Comparison of ENCODE assay signal across 10 mouse cellular contexts in the genomic region with DNA sequence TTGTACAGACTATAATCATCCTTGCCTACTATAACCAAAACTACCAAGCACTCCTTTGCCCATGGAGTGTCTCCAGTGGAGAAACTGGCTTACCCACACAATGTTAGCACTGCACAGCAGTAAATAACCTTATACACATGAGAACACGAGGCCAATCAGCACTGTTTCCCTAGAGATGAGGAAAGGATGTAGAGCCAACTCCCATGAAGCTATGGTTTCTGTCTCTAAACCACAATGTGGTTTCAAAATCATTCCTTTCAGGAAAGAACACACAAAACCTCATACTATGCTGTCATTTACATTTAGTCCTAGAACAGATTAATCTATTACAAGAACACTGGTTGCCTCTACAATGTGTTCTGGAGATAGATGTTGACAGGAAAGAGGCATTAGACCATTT. TPM values are rescaled to one million over a fixed set of nuclear protein-coding genes. Genes with fewer than 3 reads are reported as not detected.
DNase-seq lines count a peak whose midpoint lies in the region; ATAC-seq and TF ChIP-seq lines count a peak whose summit lies in the region.
"Had no signal": no experiment of that assay in that cellular context is flagged by ENCODE, and none has a peak within 500 bp of the region (broad histone marks: within the 10 kb centered on the region; RNA-seq: fewer than 3 reads in every experiment).

No protein-coding gene starts in this region.

- no peak overlapping the region for H3K27ac ChIP-seq in kidney, postnatal 0 days
- no peak overlapping the region for H3K27ac ChIP-seq in kidney, embryonic 14.5 days (ENCODE audit: low read depth, low read length)
- no peak overlapping the region for H3K27ac ChIP-seq in forebrain, embryonic 16.5 days (ENCODE audit: low read length)
- H3K27ac ChIP-seq in midbrain, embryonic 13.5 days = no peak overlapping the region
- H3K27ac ChIP-seq: limb, embryonic 15.5 days had no signal

- no peaks in the 10 kb centered on the region for H3K9me3 ChIP-seq in kidney, postnatal 0 days (replicated peaks; ENCODE audit: low read length)
- H3K9me3 ChIP-seq in kidney, embryonic 14.5 days (ENCODE audit: control insufficient read depth, low read length) = no peaks in the 10 kb centered on the region
- no peaks in the 10 kb centered on the region for H3K9me3 ChIP-seq in forebrain, embryonic 16.5 days (ENCODE audit: control insufficient read depth, low read length)
- H3K9me3 ChIP-seq in midbrain, embryonic 13.5 days = no peaks in the 10 kb centered on the region
- H3K9me3 ChIP-seq: limb, embryonic 15.5 days had no signal

- ATAC-seq in kidney, postnatal 0 days (replicated peaks; ENCODE audit: low FRiP score, low read depth) = no peak
- ATAC-seq in kidney, embryonic 14.5 days (ENCODE audit: low FRiP score, low TSS enrichment) = no peak
- ATAC-seq in forebrain, embryonic 16.5 days = no peak
- ATAC-seq in midbrain, embryonic 13.5 days = no peak

- WGBS in kidney, postnatal 0 days = 62% methylated on average over 1 of the region's 1 CpGs
- 53% methylated on average over 1 of the region's 1 CpGs for WGBS in kidney, embryonic 14.5 days
- WGBS in forebrain, embryonic 16.5 days = 74% methylated on average over 1 of the region's 1 CpGs
- 55% methylated on average over 1 of the region's 1 CpGs for WGBS in midbrain, embryonic 13.5 days

- H3K4me2 ChIP-seq in kidney, postnatal 0 days (ENCODE audit: low read length) = peak overlapping the region; percentile 98; the same call in 1 of the 2 replicates
- H3K4me2 ChIP-seq in kidney, embryonic 14.5 days (replicated peaks; ENCODE audit: low read depth, low read length) = no peak overlapping the region; the same call in 1 of the 2 replicates
- H3K4me2 ChIP-seq in forebrain, embryonic 16.5 days (ENCODE audit: low read length) = peak overlapping the region; percentile 87; the same call in 1 of the 2 replicates
- H3K4me2 ChIP-seq in midbrain, embryonic 13.5 days (replicated peaks) = peak overlapping the region; percentile 100

- H3K27me3 ChIP-seq in kidney, postnatal 0 days (ENCODE audit: insufficient read depth, low read length) = no peaks in the 10 kb centered on the region
- no peaks in the 10 kb centered on the region for H3K27me3 ChIP-seq in kidney, embryonic 14.5 days (ENCODE audit: control insufficient read depth, insufficient read depth, low read length)
- H3K27me3 ChIP-seq in forebrain, embryonic 16.5 days (replicated peaks; ENCODE audit: control insufficient read depth, insufficient read depth, low read length) = no peaks in the 10 kb centered on the region
- no peaks in the 10 kb centered on the region for H3K27me3 ChIP-seq in midbrain, embryonic 13.5 days
- H3K27me3 ChIP-seq: limb, embryonic 15.5 days had no signal

- TF ChIP-seq CTCF in kidney, postnatal 0 days (IDR thresholded peaks at IDR 0.05; ENCODE audit: low read depth) = no peak

- no peak for DNase-seq in kidney, postnatal 0 days (ENCODE audit: low spot score)
- DNase-seq in NIH3T3 (ENCODE audit: low read depth) = peak; percentile 69
- no peak for DNase-seq in left cerebral cortex, postnatal 4 days
- DNase-seq in urinary bladder, adult 18-20 months (ENCODE audit: low spot score in 2 of 2) = no peak
- no peak for DNase-seq in thymus, postnatal 4 days
- DNase-seq: kidney, adult 18-20 months had no signal

- H3K36me3 ChIP-seq in kidney, postnatal 0 days (ENCODE audit: insufficient read depth, low read length) = peaks cover 15% of the 10 kb centered on the region; the same call in 1 of the 2 replicates
- H3K36me3 ChIP-seq in kidney, embryonic 14.5 days (ENCODE audit: control insufficient read depth, insufficient read depth, low read length) = peaks cover 12% of the 10 kb centered on the region
- H3K36me3 ChIP-seq in forebrain, embryonic 16.5 days (ENCODE audit: control insufficient read depth, insufficient read depth) = peaks cover 3% of the 10 kb centered on the region; the same call in 1 of the 2 replicates
- H3K36me3 ChIP-seq in midbrain, embryonic 13.5 days = peaks cover 21% of the 10 kb centered on the region

- no peak overlapping the region for H3K4me3 ChIP-seq in kidney, postnatal 0 days (replicated peaks; ENCODE audit: low read depth, low read length)
- no peak overlapping the region for H3K4me3 ChIP-seq in kidney, embryonic 14.5 days (ENCODE audit: low read length)
- no peak overlapping the region for H3K4me3 ChIP-seq in forebrain, embryonic 16.5 days (replicated peaks; ENCODE audit: low read length)
- peak overlapping the region; percentile 96; the same call in 1 of the 2 replicates for H3K4me3 ChIP-seq in midbrain, embryonic 13.5 days (replicated peaks)

- H3K9ac ChIP-seq in kidney, postnatal 0 days (ENCODE audit: low read depth, low read length) = no peak overlapping the region
- no peak overlapping the region for H3K9ac ChIP-seq in kidney, embryonic 14.5 days (ENCODE audit: low read depth, low read length)
- no peak overlapping the region for H3K9ac ChIP-seq in forebrain, embryonic 16.5 days (replicated peaks; ENCODE audit: low read depth, low read length)
- no peak overlapping the region for H3K9ac ChIP-seq in midbrain, embryonic 13.5 days (replicated peaks)

- intact Hi-C loops in left cerebral cortex, postnatal 4 days (cut with DNase I) = no loop called here

- H3K4me1 ChIP-seq in kidney, postnatal 0 days (replicated peaks; ENCODE audit: insufficient read depth, low read length) = peaks cover 6% of the 10 kb centered on the region
- H3K4me1 ChIP-seq in kidney, embryonic 14.5 days (ENCODE audit: control insufficient read depth, insufficient read depth, low read length) = peaks cover 7% of the 10 kb centered on the region
- peaks cover 10% of the 10 kb centered on the region for H3K4me1 ChIP-seq in forebrain, embryonic 16.5 days (replicated peaks; ENCODE audit: control insufficient read depth, insufficient read depth, low read length)
- H3K4me1 ChIP-seq in midbrain, embryonic 13.5 days (replicated peaks) = peaks cover 19% of the 10 kb centered on the region

RNA-seq across cellular contexts. Expression of a gene that starts 1.0 kb away (rescaled TPM):
- polyA plus RNA-seq in kidney, postnatal 0 days (2015; fragmentation: Nextera tagmentation; extraction: Ambion mirVana) = 76.9 and 86.3 TPM in 2 replicates
- polyA plus RNA-seq in kidney, embryonic 14.5 days (2014; fragmentation: Nextera tagmentation; extraction: Ambion mirVana) = 70.7 and 79.2 TPM in 2 replicates
- polyA plus RNA-seq in forebrain, embryonic 16.5 days (2015; fragmentation: Nextera tagmentation; extraction: Ambion mirVana) = 58.6 and 68.3 TPM in 2 replicates
- polyA plus RNA-seq in midbrain, embryonic 13.5 days (2015; fragmentation: Nextera tagmentation; extraction: Ambion mirVana) = 64.2 and 67.8 TPM in 2 replicates
- total RNA-seq in left cerebral cortex, postnatal 4 days (2021) = 100 to 1,000 TPM; 109 to 113 TPM

RNA-seq across cellular contexts. Expression of a gene that starts 10.4 kb away (rescaled TPM):
- 22.5 and 23.3 TPM in 2 replicates for polyA plus RNA-seq in kidney, postnatal 0 days (2015; fragmentation: Nextera tagmentation; extraction: Ambion mirVana)
- 12.4 and 14.7 TPM in 2 replicates for polyA plus RNA-seq in kidney, embryonic 14.5 days (2014; fragmentation: Nextera tagmentation; extraction: Ambion mirVana)
- polyA plus RNA-seq in forebrain, embryonic 16.5 days (2015; fragmentation: Nextera tagmentation; extraction: Ambion mirVana) = 5.3 and 9.2 TPM in 2 replicates
- polyA plus RNA-seq in midbrain, embryonic 13.5 days (2015; fragmentation: Nextera tagmentation; extraction: Ambion mirVana) = 8.7 and 8.8 TPM in 2 replicates
- 10 to 100 TPM; 32.6 to 33.5 TPM for total RNA-seq in left cerebral cortex, postnatal 4 days (2021)

RNA-seq across cellular contexts. Expression of a gene that starts 22.8 kb away (rescaled TPM):
- not detected in 2 replicates for polyA plus RNA-seq in kidney, postnatal 0 days (2015; fragmentation: Nextera tagmentation; extraction: Ambion mirVana)
- polyA plus RNA-seq in kidney, embryonic 14.5 days (2014; fragmentation: Nextera tagmentation; extraction: Ambion mirVana) = not detected in 2 replicates
- not detected in 2 replicates for polyA plus RNA-seq in forebrain, embryonic 16.5 days (2015; fragmentation: Nextera tagmentation; extraction: Ambion mirVana)
- not detected in 2 replicates for polyA plus RNA-seq in midbrain, embryonic 13.5 days (2015; fragmentation: Nextera tagmentation; extraction: Ambion mirVana)
- not detected for total RNA-seq in left cerebral cortex, postnatal 4 days (2021)
- polyA plus RNA-seq: limb, embryonic 15.5 days had no signal

RNA-seq across cellular contexts. Expression of a gene that starts 35.6 kb away (rescaled TPM):
- polyA plus RNA-seq in kidney, postnatal 0 days (2015; fragmentation: Nextera tagmentation; extraction: Ambion mirVana) = 22.8 and 23.3 TPM in 2 replicates
- 7.1 and 8.4 TPM in 2 replicates for polyA plus RNA-seq in kidney, embryonic 14.5 days (2014; fragmentation: Nextera tagmentation; extraction: Ambion mirVana)
- polyA plus RNA-seq in forebrain, embryonic 16.5 days (2015; fragmentation: Nextera tagmentation; extraction: Ambion mirVana) = 9.8 and 11.4 TPM in 2 replicates
- polyA plus RNA-seq in midbrain, embryonic 13.5 days (2015; fragmentation: Nextera tagmentation; extraction: Ambion mirVana) = 4.5 and 5.2 TPM in 2 replicates
- 1 to 10 TPM in 1 of 2 experiments, not detected in 1; 2.9 TPM for total RNA-seq in left cerebral cortex, postnatal 4 days (2021)

RNA-seq across cellular contexts. Expression of a gene that starts 39.6 kb away (rescaled TPM):
- 83.0 and 83.1 TPM in 2 replicates for polyA plus RNA-seq in kidney, postnatal 0 days (2015; fragmentation: Nextera tagmentation; extraction: Ambion mirVana)
- 66.8 and 69.4 TPM in 2 replicates for polyA plus RNA-seq in kidney, embryonic 14.5 days (2014; fragmentation: Nextera tagmentation; extraction: Ambion mirVana)
- 69.5 and 76.9 TPM in 2 replicates for polyA plus RNA-seq in forebrain, embryonic 16.5 days (2015; fragmentation: Nextera tagmentation; extraction: Ambion mirVana)
- polyA plus RNA-seq in midbrain, embryonic 13.5 days (2015; fragmentation: Nextera tagmentation; extraction: Ambion mirVana) = 77.6 and 81.1 TPM in 2 replicates
- 10 to 100 TPM; 42.5 to 45.8 TPM for total RNA-seq in left cerebral cortex, postnatal 4 days (2021)
